Mouse (Mus musculus): Measurements from ENCODE around the gene Hrh3. TPM values are rescaled to one million over a fixed set of nuclear protein-coding genes. Genes with fewer than 3 reads are reported as not detected.

Hrh3 gene
- 10 to 100 TPM; 74.4 to 96.9 TPM for total RNA-seq (2021)

DNA sequence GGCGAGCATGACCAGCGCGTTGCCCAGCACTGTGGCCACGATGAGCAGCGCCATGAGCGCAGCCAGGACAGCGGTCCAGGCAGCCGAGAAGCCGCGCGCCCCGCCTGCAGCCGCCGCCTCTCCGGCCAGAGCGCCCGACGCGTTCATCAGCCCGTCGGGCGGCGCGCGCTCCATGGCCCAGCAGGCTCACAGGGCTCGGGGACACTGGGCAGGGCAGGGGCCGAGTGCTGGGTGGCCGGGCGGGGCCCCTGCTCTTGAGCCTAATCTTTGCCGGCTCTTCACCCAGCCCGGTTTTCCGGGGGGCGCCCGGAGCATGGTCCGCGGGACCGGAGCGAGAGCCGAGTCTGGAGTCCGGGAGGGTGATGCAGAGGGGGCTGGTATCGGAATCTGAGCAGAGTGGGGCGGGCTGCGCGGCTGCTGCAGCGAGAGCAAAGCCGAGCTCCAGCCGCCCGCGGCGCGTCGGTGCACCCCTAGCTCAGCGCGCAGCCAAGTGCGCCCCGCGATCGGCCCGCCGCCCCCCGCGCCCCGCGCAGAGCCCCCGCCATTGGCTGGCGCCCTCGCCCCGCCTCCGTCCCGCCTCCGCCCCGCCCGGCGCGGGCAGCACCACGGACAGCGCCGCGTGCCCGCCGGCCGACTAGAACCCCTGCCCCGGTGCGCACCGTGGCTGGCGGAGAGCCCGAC, at the start of gene Hrh3:
Gene Hrh3 (minus strand): TSS at position 511 of the 681 bp plus-strand sequence.
- peak in 1 of 2 experiments; percentile 76 for DNase-seq (ENCODE audit: low spot score in 2 of 2)
- intact Hi-C loops (cut with DNase I) = no loop called here

DNA sequence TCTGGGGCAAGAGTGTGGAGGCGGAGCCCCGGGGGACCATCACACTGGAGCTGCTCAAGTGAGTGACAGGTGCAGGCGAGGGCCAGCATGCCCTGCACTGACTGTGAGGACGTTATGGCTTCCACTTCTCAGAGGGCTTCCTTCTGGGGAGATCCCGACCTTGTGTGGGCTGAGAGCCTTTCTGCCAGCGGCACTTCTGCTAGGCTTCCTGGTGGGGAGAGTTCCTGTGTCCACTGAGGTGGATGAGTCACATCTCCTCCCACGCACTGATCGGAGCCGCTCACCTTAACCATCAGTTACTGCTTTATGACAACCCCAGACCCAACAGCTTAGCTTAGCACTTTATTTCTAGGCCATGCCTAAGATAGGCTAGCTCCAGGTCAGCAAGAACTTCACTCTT, 44.3 kb upstream of the Hrh3 start:
- no peak for DNase-seq (ENCODE audit: low spot score in 2 of 2)
- intact Hi-C loops (cut with DNase I) = no loop called here

DNA sequence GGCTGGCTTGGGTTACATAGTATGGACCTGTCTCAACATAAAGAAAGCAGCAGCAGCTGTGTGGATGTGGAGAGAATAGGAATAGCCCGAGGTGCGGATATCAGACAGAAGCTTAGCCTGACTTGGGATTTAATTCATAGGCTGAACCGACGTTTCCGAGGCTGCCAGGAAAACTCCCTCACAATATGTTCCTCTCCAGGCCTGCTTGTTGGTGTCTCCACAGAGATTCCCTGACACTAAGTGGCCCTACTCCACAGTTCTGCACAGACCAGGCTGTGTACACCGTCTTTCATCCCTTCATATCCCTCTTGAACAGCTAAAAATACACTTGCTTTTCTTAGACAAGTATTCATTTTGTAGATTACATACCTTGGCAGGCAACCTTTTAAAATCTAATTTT, 43.1 kb upstream of the Hrh3 start:
- intact Hi-C loops (cut with DNase I) = no loop called here
- DNase-seq (ENCODE audit: low spot score in 2 of 2) = peak; percentile 20 to 69

DNA sequence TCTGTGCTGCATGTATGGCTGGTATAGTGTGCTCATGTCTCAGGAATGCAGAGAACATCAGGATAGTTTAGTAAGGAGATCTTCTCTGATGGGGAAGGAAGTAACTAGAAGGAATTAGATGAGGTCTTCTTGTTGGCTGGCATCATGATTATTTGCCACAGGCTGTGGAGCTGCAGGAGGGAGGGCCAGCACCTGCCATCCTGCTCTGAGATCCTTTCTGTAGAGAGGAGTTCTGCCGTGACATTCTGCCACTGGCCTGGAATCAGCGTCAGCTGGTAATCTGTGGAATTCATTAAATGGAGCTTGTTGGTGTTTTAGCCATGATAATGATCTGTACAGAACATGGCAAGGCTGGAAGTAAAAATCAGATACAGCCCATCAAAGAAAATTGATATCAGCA, 41.8 kb upstream of the Hrh3 start:
- DNase-seq (ENCODE audit: low spot score in 2 of 2) = no peak
- intact Hi-C loops (cut with DNase I) = no loop called here

DNA sequence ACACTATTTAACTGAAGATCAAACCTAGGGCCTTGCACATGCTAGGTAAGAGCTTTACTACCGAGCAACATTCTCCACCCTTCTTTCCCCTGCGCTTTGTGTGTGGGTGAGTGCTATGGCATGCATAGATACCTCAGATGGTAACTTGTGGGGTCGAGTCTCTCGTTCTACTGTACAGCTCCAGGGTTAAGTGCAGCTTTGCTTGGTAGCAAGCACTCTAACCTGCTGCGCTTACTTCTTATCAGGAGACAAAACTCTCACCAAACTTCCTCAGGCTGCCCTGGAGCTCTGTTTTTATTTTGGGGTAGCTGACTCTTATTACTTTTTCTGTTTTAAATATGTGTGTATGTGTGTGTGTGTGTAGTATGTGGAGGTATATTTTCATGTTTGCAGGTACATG, 31.1 kb upstream of the Hrh3 start:
- intact Hi-C loops (cut with DNase I) = no loop called here
- DNase-seq (ENCODE audit: low spot score in 2 of 2) = no peak

DNA sequence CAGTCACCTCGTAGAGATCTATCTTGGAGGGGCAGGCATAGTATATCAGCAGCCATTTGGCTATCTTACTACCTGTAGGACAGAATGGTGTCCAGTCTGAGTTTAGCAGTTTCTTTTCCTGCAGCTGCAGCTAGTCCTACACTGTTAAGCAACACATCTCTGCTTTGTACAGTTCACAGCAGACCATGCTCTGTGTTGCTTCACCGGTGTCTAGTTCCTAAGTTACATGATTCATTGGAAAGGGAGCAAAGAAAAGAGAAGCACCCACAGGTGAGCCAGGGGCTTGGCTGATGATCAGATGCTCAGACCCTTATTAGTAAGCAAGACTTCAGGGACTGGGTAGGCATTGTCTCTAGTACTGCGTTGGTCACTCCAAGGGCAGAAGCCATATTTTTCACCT, 29.6 kb upstream of the Hrh3 start:
- DNase-seq (ENCODE audit: low spot score in 2 of 2) = no peak
- intact Hi-C loops (cut with DNase I) = no loop called here

DNA sequence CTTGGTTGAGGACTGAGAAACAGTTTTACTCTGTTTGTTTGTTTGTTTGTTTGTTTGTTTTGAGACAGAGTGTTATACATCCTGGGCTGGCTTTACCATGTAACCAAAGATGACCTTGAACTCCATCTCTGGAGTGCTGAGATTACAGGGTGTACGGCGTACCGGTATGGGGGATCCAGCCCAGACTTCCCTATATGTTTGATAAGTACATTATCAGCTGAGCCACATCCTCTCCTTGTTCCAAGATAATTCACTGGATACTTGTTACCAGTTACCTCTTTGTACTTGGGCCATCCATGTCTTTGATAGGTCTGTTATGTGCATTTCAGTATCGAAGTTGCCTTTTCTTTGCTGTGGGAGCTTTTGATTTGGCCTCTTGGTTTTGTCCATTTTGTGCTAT, 28.9 kb upstream of the Hrh3 start:
- DNase-seq (ENCODE audit: low spot score in 2 of 2) = no peak
- intact Hi-C loops (cut with DNase I) = no loop called here

DNA sequence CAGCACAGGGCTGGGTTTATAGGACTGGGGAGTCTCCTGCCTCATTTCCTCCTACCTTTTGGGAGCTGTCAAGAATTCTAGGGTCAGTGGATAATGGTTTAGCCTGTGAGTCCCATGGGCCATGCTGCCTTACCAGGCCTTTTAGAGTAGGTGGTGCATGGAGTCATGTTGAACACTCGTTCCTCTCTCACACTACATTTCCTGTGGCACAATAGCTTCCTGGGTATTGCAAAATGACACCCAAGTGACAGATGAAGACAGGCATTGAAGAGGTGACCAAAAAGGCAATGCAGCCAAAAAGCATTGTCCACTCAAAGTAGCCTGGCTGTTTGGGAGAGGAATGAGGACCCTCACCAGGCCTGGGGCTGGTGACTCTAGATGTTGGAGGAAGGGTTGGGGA, 23.4 kb upstream of the Hrh3 start:
- intact Hi-C loops (cut with DNase I) = no loop called here
- no peak for DNase-seq (ENCODE audit: low spot score in 2 of 2)

DNA sequence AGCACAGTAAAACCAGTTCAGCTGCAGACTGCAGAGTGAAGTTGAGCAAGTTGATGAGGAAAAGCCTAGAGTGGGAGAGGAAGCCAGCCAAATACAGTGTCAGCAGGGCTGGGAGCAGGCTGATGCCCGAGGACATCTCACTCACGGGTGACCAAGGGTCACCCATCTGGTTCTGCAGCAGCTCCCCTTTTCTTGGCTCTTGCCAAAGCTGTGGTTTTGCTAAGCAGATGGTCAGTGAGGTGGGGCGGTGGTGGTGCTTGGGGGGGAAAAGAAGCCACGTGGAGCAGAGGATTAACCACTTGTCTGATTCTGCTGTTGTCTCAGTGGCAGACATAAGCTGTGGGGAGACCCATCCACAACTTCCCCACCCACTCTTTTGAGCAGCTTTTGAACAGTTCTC, 21.9 kb upstream of the Hrh3 start:
- intact Hi-C loops (cut with DNase I) = no loop called here

DNA sequence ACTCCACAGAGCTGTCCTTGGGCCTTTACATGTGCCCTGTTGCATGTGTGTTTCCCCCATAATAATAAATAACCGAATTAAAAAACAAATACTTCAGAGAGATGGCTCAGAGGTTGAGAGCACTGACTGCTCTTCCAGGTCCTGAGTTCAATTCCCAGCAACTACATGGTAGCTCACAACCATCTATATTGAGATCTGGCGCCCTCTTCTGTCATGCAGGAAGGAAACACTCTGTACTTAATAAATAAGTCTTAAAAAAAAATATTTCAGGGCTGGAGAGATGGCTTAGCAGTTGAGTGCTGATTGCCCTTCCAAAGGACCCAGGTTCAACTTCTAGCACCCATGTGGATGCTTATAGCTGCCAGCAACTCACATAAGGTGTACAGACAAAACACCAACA, 19.9 kb upstream of the Hrh3 start:
- intact Hi-C loops (cut with DNase I) = no loop called here
- DNase-seq (ENCODE audit: low spot score in 2 of 2) = no peak

More for the DNA sequence above, 21.9 kb upstream of the Hrh3 start:
- peak in 1 of 2 experiments; percentile 33 for DNase-seq (ENCODE audit: low spot score in 2 of 2)

DNA sequence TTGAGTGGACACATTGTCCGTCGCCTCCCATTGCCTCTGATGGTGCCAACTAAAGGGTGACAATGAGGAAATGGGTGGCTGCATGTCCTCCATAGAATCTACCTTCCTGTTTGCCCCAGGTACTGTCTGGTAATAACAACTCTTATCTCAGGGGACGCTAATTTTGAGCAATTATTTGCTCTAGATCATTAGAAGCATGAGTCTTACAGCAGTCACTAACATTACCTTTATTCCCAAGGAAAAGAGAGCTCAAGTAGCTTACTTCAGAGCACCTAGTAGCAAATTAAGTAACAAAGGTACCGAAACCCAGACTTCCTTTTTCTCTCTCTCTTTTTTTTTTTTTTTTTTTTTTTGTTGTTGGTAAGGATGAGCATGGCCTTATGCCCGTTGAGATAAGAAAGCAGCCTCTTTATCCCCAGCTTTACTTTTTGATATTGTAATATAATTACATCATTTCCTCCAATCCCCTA, 16.0 kb upstream of the Hrh3 start:
- intact Hi-C loops (cut with DNase I) = no loop called here
- DNase-seq (ENCODE audit: low spot score in 2 of 2) = no peak

DNA sequence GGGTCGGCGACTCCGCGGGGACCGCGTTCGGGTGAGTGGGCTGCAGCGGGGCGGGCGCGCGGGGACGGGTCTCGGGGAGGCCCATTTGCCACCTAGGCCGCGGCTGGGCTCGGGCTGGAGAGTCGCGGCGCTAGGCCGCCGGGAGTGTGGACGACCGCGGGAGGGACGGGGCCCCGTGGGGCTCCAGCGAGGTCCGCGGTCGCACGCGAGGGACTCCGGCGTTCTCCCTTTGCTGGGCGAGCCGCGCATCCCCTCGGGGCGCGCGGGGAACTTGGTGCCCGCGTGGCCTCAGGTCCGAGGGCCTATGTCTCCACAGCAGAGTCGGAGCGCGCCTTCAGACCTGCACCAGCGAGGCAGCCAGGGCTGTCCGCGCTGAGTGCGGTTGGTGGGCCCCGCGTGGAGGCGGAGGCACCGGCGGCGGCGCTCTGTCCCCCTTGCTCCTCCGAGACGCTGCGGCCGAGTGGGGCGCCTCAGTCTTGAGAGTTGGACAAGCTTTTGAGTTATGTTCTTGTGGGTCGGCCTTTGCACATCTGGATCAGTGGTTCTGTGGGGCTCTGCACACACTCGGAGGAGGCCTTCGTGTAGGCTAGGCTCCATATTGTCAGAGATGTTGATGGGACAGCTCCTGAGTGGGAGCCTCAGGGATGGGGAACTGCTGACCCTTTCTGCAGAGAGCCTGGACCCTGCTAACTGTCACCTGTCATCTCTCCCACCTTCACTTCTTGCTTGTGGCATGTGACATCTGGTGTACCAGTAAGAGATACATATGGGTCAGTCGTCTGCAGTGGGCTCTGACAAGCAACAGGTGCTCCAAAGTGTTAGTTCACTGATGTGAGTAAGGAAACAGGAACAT, 15.4 kb upstream of the Hrh3 start:
- no peak for DNase-seq (ENCODE audit: low spot score in 2 of 2)
- intact Hi-C loops (cut with DNase I) = loop anchor here (2.0 kb wide), 1 partner anchor 49 kb away; the partner anchor contains the start of gene Mtg2

DNA sequence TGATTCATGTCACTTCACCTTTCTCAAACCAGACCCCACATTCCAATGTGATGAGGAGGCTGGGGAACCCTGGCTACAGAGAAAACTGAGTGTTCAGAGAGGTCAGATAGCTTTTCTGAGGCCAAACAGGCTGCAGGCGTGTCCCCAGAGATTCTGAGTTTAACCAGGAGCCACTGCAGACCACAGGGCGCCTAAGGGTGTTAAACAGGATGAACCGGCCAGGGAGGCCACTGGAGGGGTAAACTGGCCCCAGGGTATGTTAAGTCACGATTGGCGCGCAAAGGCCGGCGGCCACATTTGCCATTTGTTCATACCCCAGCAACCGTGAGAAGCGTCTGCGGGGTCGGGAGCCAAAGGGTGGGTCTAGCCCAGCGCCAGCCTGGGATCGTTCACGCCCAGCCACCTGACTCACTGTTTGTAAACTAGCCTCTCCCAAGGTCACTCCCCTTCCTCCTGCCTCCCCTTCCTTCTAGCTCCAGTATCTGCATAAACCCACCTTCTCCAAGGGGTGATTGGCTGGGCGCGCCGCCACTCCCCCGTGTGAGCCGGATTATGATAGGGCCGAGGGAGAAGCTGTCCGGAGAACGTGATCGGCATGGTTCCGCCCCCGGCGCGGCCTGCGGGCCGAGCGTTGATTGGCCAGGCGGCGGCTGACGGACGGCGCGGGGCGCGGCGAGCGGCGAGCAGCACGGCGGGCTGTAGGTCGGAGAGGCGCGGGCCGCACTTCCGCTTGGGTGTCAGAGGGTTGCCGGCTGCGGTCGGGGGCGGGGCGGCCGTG, 14.6 kb upstream of the Hrh3 start, which contains the start of gene Osbpl2:
Gene Osbpl2 (plus strand): TSS at position 646 of the 778 bp plus-strand sequence.
- peak; percentile 99 to 100 for DNase-seq (ENCODE audit: low spot score in 2 of 2)
- intact Hi-C loops (cut with DNase I) = loop anchor here (2.0 kb wide), 1 partner anchor 48 kb away; the partner anchor contains the start of gene Mtg2

DNA sequence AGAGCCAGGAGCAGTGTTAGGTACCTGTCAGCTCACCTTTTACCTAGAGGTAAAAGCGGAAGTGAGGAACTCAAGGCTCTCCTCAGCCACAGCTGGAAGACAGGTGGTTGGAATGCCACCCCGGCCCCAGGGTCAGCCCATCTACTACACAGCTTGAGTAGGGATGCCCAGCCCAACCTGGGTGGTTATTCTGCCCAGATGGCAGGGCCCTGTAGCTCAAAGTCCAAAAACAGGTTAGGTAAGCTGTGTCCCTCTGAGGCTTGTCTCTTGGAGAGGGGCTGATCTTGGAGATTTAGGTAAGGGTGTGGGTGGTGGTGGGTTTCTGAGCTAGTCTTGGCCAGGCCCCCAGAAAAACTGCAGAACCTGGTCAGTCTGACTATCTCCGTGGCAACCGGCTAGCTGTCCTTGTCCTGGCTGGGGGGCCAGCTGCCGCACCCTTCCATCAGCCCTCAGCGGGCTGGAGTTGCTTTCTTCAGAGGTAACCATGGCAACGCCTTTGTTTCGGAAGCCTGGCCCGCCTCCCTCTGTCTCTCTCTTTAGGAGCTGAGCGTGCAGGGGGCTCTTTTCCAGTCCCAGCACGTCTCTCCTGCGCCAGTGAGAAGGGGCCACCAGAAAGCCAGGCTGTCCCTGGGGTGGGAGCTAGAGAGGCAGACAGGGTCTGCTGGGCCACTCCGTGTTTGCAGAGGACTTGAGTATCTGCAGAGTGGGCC, 13.4 kb upstream of the Hrh3 start:
- peak; percentile 65 to 79 for DNase-seq (ENCODE audit: low spot score in 2 of 2)
- intact Hi-C loops (cut with DNase I) = loop anchor here (2.0 kb wide), 1 partner anchor 47 kb away; the partner anchor contains the start of gene Mtg2

DNA sequence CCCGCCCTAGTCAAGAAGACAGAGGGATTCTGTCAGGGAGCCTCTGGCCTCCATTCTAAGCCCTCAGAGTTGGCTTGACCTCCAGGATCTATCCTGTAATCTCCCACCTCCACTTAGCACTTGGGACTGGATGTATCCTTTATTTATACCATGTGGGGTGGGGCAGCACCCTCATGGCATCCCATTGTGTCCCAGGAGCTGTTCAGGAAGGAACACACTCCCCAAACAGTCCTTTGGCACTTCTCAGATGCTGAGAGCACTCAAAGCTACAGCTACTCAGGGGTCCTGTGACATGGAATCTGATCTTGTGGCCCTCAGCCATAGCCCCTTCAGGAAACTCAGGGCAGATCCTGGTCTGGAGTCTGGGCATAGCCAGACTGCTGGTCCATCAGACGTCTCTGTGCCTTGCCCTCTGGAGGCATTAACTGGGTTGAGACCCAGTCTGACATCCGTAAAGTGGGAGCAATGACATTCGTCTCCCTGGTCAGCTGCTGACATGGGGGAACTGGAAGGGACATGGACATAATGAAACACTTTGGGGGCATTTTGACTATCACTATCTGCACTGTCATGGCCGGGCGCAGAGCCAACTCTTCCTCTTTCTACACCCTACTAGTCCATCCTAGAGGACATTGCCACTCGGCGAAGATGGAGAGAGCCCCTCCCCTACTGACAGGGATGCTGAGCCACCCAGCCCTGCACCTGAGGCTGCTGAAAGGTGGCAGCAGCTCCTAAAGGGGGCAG, 12.6 kb upstream of the Hrh3 start:
- peak in 1 of 2 experiments; percentile 28 for DNase-seq (ENCODE audit: low spot score in 2 of 2)
- intact Hi-C loops (cut with DNase I) = no loop called here

DNA sequence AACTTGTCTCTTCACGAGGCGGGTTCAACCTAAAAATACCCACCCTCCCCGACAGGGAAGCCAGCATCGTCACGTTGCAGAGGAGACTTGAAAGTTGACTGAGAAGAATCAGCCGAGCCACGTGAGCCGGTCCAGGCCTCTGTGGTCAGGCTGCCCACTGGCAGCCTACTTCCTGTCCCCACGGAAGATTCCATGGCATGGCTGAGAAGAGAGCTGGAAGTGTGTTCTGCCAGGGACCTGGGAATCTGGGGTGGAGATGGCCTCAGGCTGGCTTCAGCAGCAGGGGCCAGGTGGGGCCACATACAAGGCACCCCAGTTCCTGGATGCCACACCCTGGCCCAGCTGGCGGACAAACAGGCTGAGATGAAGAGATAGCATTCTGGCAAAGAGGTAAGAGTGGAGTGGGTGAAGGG, 11.8 kb upstream of the Hrh3 start:
- intact Hi-C loops (cut with DNase I) = no loop called here
- DNase-seq (ENCODE audit: low spot score in 2 of 2) = peak; percentile 50 to 81

DNA sequence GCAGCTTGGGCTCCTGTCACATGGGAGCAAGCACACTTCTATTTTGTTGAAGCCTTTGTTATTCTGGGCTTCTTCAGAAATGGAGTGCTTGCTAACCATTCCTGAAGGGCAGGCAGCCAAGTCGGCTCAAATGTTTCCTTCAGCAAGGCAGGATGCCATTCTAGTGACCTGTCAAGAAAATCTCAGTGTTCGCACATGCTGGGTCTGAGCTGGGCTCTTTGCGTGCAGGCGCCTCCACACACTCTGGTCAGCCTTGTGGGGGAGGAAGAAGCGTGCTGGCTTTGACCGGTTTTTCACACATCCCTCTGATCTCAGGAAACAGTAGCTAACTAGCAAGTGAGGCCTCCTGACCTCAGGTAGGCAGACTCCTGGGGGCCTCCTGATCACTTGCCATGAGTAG, 11.0 kb upstream of the Hrh3 start:
- DNase-seq (ENCODE audit: low spot score in 2 of 2) = peak; percentile 51 to 84
- intact Hi-C loops (cut with DNase I) = no loop called here

All from left cerebral cortex, postnatal 25 days (tissue).